Mouse (Mus musculus) lung, embryonic 15.5 days (tissue): ENCODE data around the gene Ankrd35. TPM values are rescaled to one million over a fixed set of nuclear protein-coding genes. Genes with fewer than 3 reads are reported as not detected.
"Not testable (repeated sequence)": the region's sequence is repeated elsewhere in the genome, so short reads cannot be mapped to it uniquely, and the experiment has no call there.

Source experiments
- ATAC-seq: fragments of 200-750 bp; cut with Nextera tagmentation; 2 replicates; pipeline ENCODE4 v1.8.0; 2017; ENCODE audit warnings: moderate number of reproducible peaks, borderline replicate concordance; ENCODE audit not compliant: low FRiP score, low TSS enrichment; ENCODE audit errors: extremely low read depth
- H3K27ac ChIP-seq: fragments of 300-500 bp; sonication (generic); 2 replicates; pipeline ENCODE4 v1.5.1; 2015; ENCODE audit warnings: moderate library complexity, mild to moderate bottlenecking, inconsistent platforms
- H3K27me3 ChIP-seq: fragments of 300-500 bp; sonication (generic); 2 replicates; pipeline ENCODE4 v1.6.1; 2015; ENCODE audit warnings: inconsistent platforms
- H3K36me3 ChIP-seq: fragments of 300-500 bp; sonication (generic); 2 replicates; pipeline ENCODE4 v1.6.1; 2015; ENCODE audit warnings: inconsistent platforms
- H3K4me1 ChIP-seq: fragments of 300-500 bp; sonication (generic); 2 replicates; pipeline ENCODE4 v1.6.1; 2015; ENCODE audit warnings: inconsistent platforms
- H3K4me2 ChIP-seq: fragments of 300-500 bp; sonication (generic); 2 replicates; pipeline ENCODE4 v1.6.1; 2015; ENCODE audit warnings: inconsistent platforms, mild to moderate bottlenecking, moderate library complexity
- H3K4me3 ChIP-seq: fragments of 300-500 bp; sonication (generic); 2 replicates; pipeline ENCODE4 v1.5.1; 2015; ENCODE audit warnings: mild to moderate bottlenecking, inconsistent platforms
- H3K9ac ChIP-seq: fragments of 300-500 bp; sonication (generic); 2 replicates; pipeline ENCODE4 v1.6.1; 2015; ENCODE audit warnings: inconsistent platforms
- H3K9me3 ChIP-seq: fragments of 300-500 bp; sonication (generic); 2 replicates; pipeline ENCODE4 v1.6.1; 2016; ENCODE audit warnings: inconsistent platforms
- WGBS: fragments of 180-500 bp; shearing (Covaris S2); methylation state at CpG from one replicate; pipeline ENCODE4 v1.1.7; 2015; 5-methylcytosine and 5-hydroxymethylcytosine counted together
- polyA plus RNA-seq: library from polyadenylated mRNA; unstranded; fragments of >200 nt; fragmentation: Nextera tagmentation; extraction: Ambion mirVana; gene quantifications from 2 replicates; pipeline ENCODE4 v1.2.1, GENCODE M21; 2015

Ankrd35 gene
- polyA plus RNA-seq, 1 experiment from 2014 or later, result 0.24 TPM

GRCm38 (mm10) chr3:96737995-96738394 is 68.1 kb downstream of the Ankrd35 start:
- H3K27ac ChIP-seq, result no peak overlapping the region
- no peaks in the 10 kb centered on the region for H3K36me3 ChIP-seq
- 81% methylated on average over 1 of the region's 1 CpGs for WGBS
- no peaks in the 10 kb centered on the region for H3K4me1 ChIP-seq
- no peaks in the 10 kb centered on the region for H3K9me3 ChIP-seq
- no peak for ATAC-seq
- H3K4me2 ChIP-seq, result no peak overlapping the region
- no peak overlapping the region for H3K9ac ChIP-seq
- H3K4me3 ChIP-seq, result no peak overlapping the region
- no peaks in the 10 kb centered on the region for H3K27me3 ChIP-seq

GRCm38 (mm10) chr3:96740279-96740678 is 70.3 kb downstream of the Ankrd35 start:
- H3K4me3 ChIP-seq, H3K36me3 ChIP-seq, H3K27me3 ChIP-seq, H3K9ac ChIP-seq, H3K4me2 ChIP-seq, H3K4me1 ChIP-seq, H3K27ac ChIP-seq, ATAC-seq, H3K9me3 ChIP-seq: not testable (repeated sequence)

Other genes with a start within 250 kb of the Ankrd35 start
- 0.14 TPM in 1 of 2 replicates, not detected in the other for gene BC107364, start 217.8 kb upstream of the Ankrd35 start, polyA plus RNA-seq
- 0.55 and 0.57 TPM in 2 replicates for gene Hfe2, start 145.0 kb upstream of the Ankrd35 start, polyA plus RNA-seq
- gene Txnip, start 112.2 kb upstream of the Ankrd35 start, polyA plus RNA-seq, result 129 and 141 TPM in 2 replicates
- gene Gm16253, start 93.1 kb upstream of the Ankrd35 start, polyA plus RNA-seq, result 1.1 and 1.3 TPM in 2 replicates
- gene Polr3gl, start 76.0 kb upstream of the Ankrd35 start, polyA plus RNA-seq, result 38.3 and 39.8 TPM in 2 replicates
- 1.8 and 2.2 TPM in 2 replicates for gene Ankrd34a, start 73.5 kb upstream of the Ankrd35 start, polyA plus RNA-seq
- gene Lix1l, start 69.0 kb upstream of the Ankrd35 start, polyA plus RNA-seq, result 6.9 and 7.9 TPM in 2 replicates
- gene Rbm8a, start 40.2 kb upstream of the Ankrd35 start, polyA plus RNA-seq, result 127 and 128 TPM in 2 replicates
- gene Pex11b, start 34.8 kb upstream of the Ankrd35 start, polyA plus RNA-seq, result 56.2 and 58.3 TPM in 2 replicates
- gene Gm42957, start 34.7 kb upstream of the Ankrd35 start, polyA plus RNA-seq, result 0.14 TPM in 1 of 2 replicates, not detected in the other
- 0.99 and 1.00 TPM in 2 replicates for gene Itga10, start 24.5 kb upstream of the Ankrd35 start, polyA plus RNA-seq
- 49.0 and 52.1 TPM in 2 replicates for gene Pias3, start 26.3 kb downstream of the Ankrd35 start, polyA plus RNA-seq
- gene Nudt17, start 38.4 kb downstream of the Ankrd35 start, polyA plus RNA-seq, result 7.7 and 8.5 TPM in 2 replicates
- gene Polr3c, start 57.5 kb downstream of the Ankrd35 start, polyA plus RNA-seq, result 34.9 and 38.2 TPM in 2 replicates
- gene Rnf115, start 57.5 kb downstream of the Ankrd35 start, polyA plus RNA-seq, result 50.7 and 52.3 TPM in 2 replicates
- 0.14 and 0.42 TPM in 2 replicates for gene Pdzk1, start 159.2 kb downstream of the Ankrd35 start, polyA plus RNA-seq
- 0.15 and 1.6 TPM in 2 replicates for gene Cd160, start 159.2 kb downstream of the Ankrd35 start, polyA plus RNA-seq
- 24.4 and 25.6 TPM in 2 replicates for gene Gja5, start 234.6 kb downstream of the Ankrd35 start, polyA plus RNA-seq
- 35.4 and 38.1 TPM in 2 replicates for gene Gpr89, start 235.2 kb downstream of the Ankrd35 start, polyA plus RNA-seq